Comparison of ENCODE assay signal across 30 mouse cellular contexts in genomic region chr1:162785222-162785621, GRCm38 (mm10). TPM values are rescaled to one million over a fixed set of nuclear protein-coding genes. Genes with fewer than 3 reads are reported as not detected.
DNase-seq lines count a peak whose midpoint lies in the region; ATAC-seq lines count a peak whose summit lies in the region.
"Had no signal": no experiment of that assay in that cellular context is flagged by ENCODE, and none has a peak within 500 bp of the region (broad histone marks: within the 10 kb centered on the region; RNA-seq: fewer than 3 reads in every experiment).

No protein-coding gene starts in this region.

- no peak overlapping the region for H3K4me3 ChIP-seq in forebrain, embryonic 15.5 days
- H3K4me3 ChIP-seq in forebrain, embryonic 10.5 days, result no peak overlapping the region
- no peak overlapping the region for H3K4me3 ChIP-seq in midbrain, embryonic 16.5 days (ENCODE audit: low read depth, low read length)
- no peak overlapping the region for H3K4me3 ChIP-seq in midbrain, embryonic 10.5 days
- H3K4me3 ChIP-seq: embryonic facial prominence, embryonic 12.5 days; embryonic facial prominence, embryonic 15.5 days; heart, adult 2 months; heart, embryonic 10.5 days; heart, embryonic 13.5 days; hindbrain, embryonic 12.5 days; hindbrain, embryonic 15.5 days had no signal

- no peaks in the 10 kb centered on the region for H3K36me3 ChIP-seq in forebrain, embryonic 15.5 days
- H3K36me3 ChIP-seq in forebrain, embryonic 10.5 days (replicated peaks), result no peaks in the 10 kb centered on the region
- H3K36me3 ChIP-seq in midbrain, embryonic 16.5 days (ENCODE audit: control insufficient read depth, insufficient read depth, low read length), result no peaks in the 10 kb centered on the region
- no peaks in the 10 kb centered on the region for H3K36me3 ChIP-seq in midbrain, embryonic 10.5 days
- H3K36me3 ChIP-seq: embryonic facial prominence, embryonic 12.5 days; embryonic facial prominence, embryonic 15.5 days; G1E; heart, embryonic 10.5 days; heart, embryonic 13.5 days; hindbrain, embryonic 12.5 days; hindbrain, embryonic 15.5 days had no signal

- H3K27ac ChIP-seq in forebrain, embryonic 15.5 days (replicated peaks), result no peak overlapping the region
- H3K27ac ChIP-seq in forebrain, embryonic 10.5 days, result no peak overlapping the region
- H3K27ac ChIP-seq in midbrain, embryonic 16.5 days (ENCODE audit: low read length), result no peak overlapping the region
- no peak overlapping the region for H3K27ac ChIP-seq in midbrain, embryonic 10.5 days (replicated peaks)
- H3K27ac ChIP-seq: embryonic facial prominence, embryonic 12.5 days; embryonic facial prominence, embryonic 15.5 days; heart, adult 2 months; heart, embryonic 10.5 days; heart, embryonic 13.5 days; hindbrain, embryonic 12.5 days; hindbrain, embryonic 15.5 days had no signal

- peak; percentile 60 for ATAC-seq in forebrain, embryonic 15.5 days (replicated peaks)
- peak; percentile 47; the same call in 1 of the 2 replicates for ATAC-seq in midbrain, embryonic 16.5 days
- ATAC-seq: Patski had no signal

- no peaks in the 10 kb centered on the region for H3K27me3 ChIP-seq in forebrain, embryonic 15.5 days
- no peaks in the 10 kb centered on the region for H3K27me3 ChIP-seq in forebrain, embryonic 10.5 days (ENCODE audit: poor library complexity, severe bottlenecking)
- H3K27me3 ChIP-seq in midbrain, embryonic 16.5 days (ENCODE audit: control insufficient read depth, insufficient read depth, low read depth, low read length), result no peaks in the 10 kb centered on the region
- H3K27me3 ChIP-seq in midbrain, embryonic 10.5 days (ENCODE audit: low read depth, poor library complexity, severe bottlenecking), result no peaks in the 10 kb centered on the region
- H3K27me3 ChIP-seq: CH12.LX; embryonic facial prominence, embryonic 12.5 days; embryonic facial prominence, embryonic 15.5 days; heart, embryonic 13.5 days; hindbrain, embryonic 12.5 days; hindbrain, embryonic 15.5 days had no signal

- H3K9ac ChIP-seq in forebrain, embryonic 15.5 days (replicated peaks), result no peak overlapping the region
- H3K9ac ChIP-seq in midbrain, embryonic 16.5 days (ENCODE audit: low read depth, low read length), result no peak overlapping the region
- H3K9ac ChIP-seq: embryonic facial prominence, embryonic 12.5 days; embryonic facial prominence, embryonic 15.5 days; heart, embryonic 13.5 days; hindbrain, embryonic 12.5 days; hindbrain, embryonic 15.5 days had no signal

- H3K4me1 ChIP-seq in forebrain, embryonic 15.5 days, result no peaks in the 10 kb centered on the region
- no peaks in the 10 kb centered on the region for H3K4me1 ChIP-seq in forebrain, embryonic 10.5 days
- peaks cover 3% of the 10 kb centered on the region; the same call in 1 of the 2 replicates for H3K4me1 ChIP-seq in midbrain, embryonic 16.5 days (ENCODE audit: control insufficient read depth, insufficient read depth, low read length)
- H3K4me1 ChIP-seq in midbrain, embryonic 10.5 days, result no peaks in the 10 kb centered on the region
- H3K4me1 ChIP-seq: embryonic facial prominence, embryonic 12.5 days; embryonic facial prominence, embryonic 15.5 days; heart, embryonic 10.5 days; heart, embryonic 13.5 days; hindbrain, embryonic 12.5 days; hindbrain, embryonic 15.5 days had no signal

- intact Hi-C loops in heart, postnatal 36 days (cut with DNase I), result no loop called here

- 66% methylated on average over 4 of the region's 4 CpGs for WGBS in forebrain, embryonic 15.5 days
- WGBS in forebrain, embryonic 10.5 days, result 88% methylated on average over 4 of the region's 4 CpGs
- WGBS in midbrain, embryonic 16.5 days, result 74% methylated on average over 4 of the region's 4 CpGs
- 82% methylated on average over 4 of the region's 4 CpGs for WGBS in midbrain, embryonic 10.5 days

- no peak for DNase-seq in forebrain, embryonic 10.5 days (ENCODE audit: extremely low spot score, low spot score)
- peak; percentile 6 for DNase-seq in kidney, postnatal 14 days
- DNase-seq in kidney, postnatal 36 days, result no peak
- DNase-seq in midbrain, embryonic 10.5 days (ENCODE audit: low spot score), result no peak
- no peak for DNase-seq in heart, postnatal 36 days
- DNase-seq: adrenal gland, postnatal 10 days; adrenal gland, postnatal 36 days; B cell, adult 2 months; cerebellum, adult 11 months; cerebellum, adult 2 months; cerebellum, adult 9-11 months; cerebellum, postnatal 25 days; gastrocnemius, postnatal 10 days; gastrocnemius, postnatal 36 days; heart, adult 2 months; heart, postnatal 14 days had no signal

- no peak overlapping the region for H3K4me2 ChIP-seq in forebrain, embryonic 15.5 days (replicated peaks)
- no peak overlapping the region for H3K4me2 ChIP-seq in midbrain, embryonic 16.5 days (ENCODE audit: low read length)
- H3K4me2 ChIP-seq: embryonic facial prominence, embryonic 12.5 days; embryonic facial prominence, embryonic 15.5 days; heart, embryonic 13.5 days; hindbrain, embryonic 12.5 days; hindbrain, embryonic 15.5 days had no signal

- no peaks in the 10 kb centered on the region for H3K9me3 ChIP-seq in forebrain, embryonic 15.5 days
- no peaks in the 10 kb centered on the region for H3K9me3 ChIP-seq in forebrain, embryonic 10.5 days
- no peaks in the 10 kb centered on the region for H3K9me3 ChIP-seq in midbrain, embryonic 16.5 days (replicated peaks; ENCODE audit: control insufficient read depth, low read length, poor library complexity, severe bottlenecking)
- H3K9me3 ChIP-seq in midbrain, embryonic 10.5 days (replicated peaks), result no peaks in the 10 kb centered on the region
- H3K9me3 ChIP-seq: embryonic facial prominence, embryonic 12.5 days; embryonic facial prominence, embryonic 15.5 days; G1E; heart, embryonic 10.5 days; heart, embryonic 13.5 days; hindbrain, embryonic 12.5 days; hindbrain, embryonic 15.5 days had no signal

RNA-seq across cellular contexts. Expression of gene Fmo4, which starts 28.6 kb away (rescaled TPM):
- polyA plus RNA-seq in forebrain, embryonic 15.5 days (2015; fragmentation: Nextera tagmentation; extraction: Ambion mirVana), result 0.10 TPM in 1 of 2 replicates, not detected in the other
- 0.29 and 0.33 TPM in 2 replicates for polyA plus RNA-seq in forebrain, embryonic 10.5 days (2016; fragmentation: Nextera tagmentation; extraction: Ambion mirVana)
- 0.38 and 0.81 TPM in 2 replicates for polyA plus RNA-seq in midbrain, embryonic 16.5 days (2015; fragmentation: Nextera tagmentation; extraction: Ambion mirVana)
- 0.58 and 0.95 TPM in 2 replicates for polyA plus RNA-seq in midbrain, embryonic 10.5 days (2016; fragmentation: Nextera tagmentation; extraction: Ambion mirVana)
- under 1 TPM in 1 of 2 experiments, not detected in 1; 0.14 TPM for total RNA-seq in heart, postnatal 36 days (2021)
- total RNA-seq: CH12.LX; common myeloid progenitor, adult 5-6 weeks; granulocyte monocyte progenitor cell, adult 5-6 weeks; hematopoietic stem cell, adult 5-6 weeks had no signal

RNA-seq across cellular contexts. Expression of gene Prrc2c, which starts 44.9 kb away (rescaled TPM):
- polyA plus RNA-seq in forebrain, embryonic 15.5 days (2015; fragmentation: Nextera tagmentation; extraction: Ambion mirVana), result 135 and 141 TPM in 2 replicates
- 144 and 150 TPM in 2 replicates for polyA plus RNA-seq in forebrain, embryonic 10.5 days (2016; fragmentation: Nextera tagmentation; extraction: Ambion mirVana)
- 121 and 150 TPM in 2 replicates for polyA plus RNA-seq in midbrain, embryonic 16.5 days (2015; fragmentation: Nextera tagmentation; extraction: Ambion mirVana)
- 144 and 148 TPM in 2 replicates for polyA plus RNA-seq in midbrain, embryonic 10.5 days (2016; fragmentation: Nextera tagmentation; extraction: Ambion mirVana)
- total RNA-seq in heart, postnatal 36 days (2021), result 10 to 100 TPM; 70.8 to 77.9 TPM
